Mouse (Mus musculus): ENCODE results near the gene Prkcq. TPM values are rescaled to one million over a fixed set of nuclear protein-coding genes. Genes with fewer than 3 reads are reported as not detected.
A peak's percentile ranks its signal among the peaks of the same experiment; 100 is the strongest.

The Prkcq gene
- polyA plus RNA-seq, 1 experiment from 2014 or later: 9.4 TPM

- H3K36me3 ChIP-seq: no peaks in the 10 kb centered on the region
- no peak for ATAC-seq (ENCODE audit: low read depth)
- H3K9me3 ChIP-seq: no peaks in the 10 kb centered on the region
- H3K27me3 ChIP-seq: no peaks in the 10 kb centered on the region
- WGBS: 65% methylated on average over 5 of the region's 5 CpGs
- H3K9ac ChIP-seq: no peak overlapping the region
- H3K4me3 ChIP-seq: no peak overlapping the region
- H3K27ac ChIP-seq (replicated peaks): no peak overlapping the region
- peaks cover 9% of the 10 kb centered on the region; the same call in 1 of the 2 replicates for H3K4me1 ChIP-seq (replicated peaks)
- H3K4me2 ChIP-seq: no peak overlapping the region
These were observed 94.4 kb downstream of the Prkcq start for GRCm38 (mm10) chr2:11266294-11266693.

- Histone ChIP-seq H3K9ac (no peak overlapping the region), H3K36me3 (no peaks in the 10 kb centered on the region), H3K4me1 (replicated peaks) (no peaks in the 10 kb centered on the region), H3K27me3 (peaks cover 3% of the 10 kb centered on the region; the same call in 1 of the 2 replicates), H3K9me3 (no peaks in the 10 kb centered on the region), H3K27ac (replicated peaks) (no peak overlapping the region), H3K4me2 (no peak overlapping the region), H3K4me3 (no peak overlapping the region)
- no peak for ATAC-seq (ENCODE audit: low read depth)
- 82% methylated on average over 7 of the region's 7 CpGs for WGBS
These were observed 107.1 kb downstream of the Prkcq start for GRCm38 (mm10) chr2:11278965-11279364.

- Histone ChIP-seq H3K27me3 (no peaks in the 10 kb centered on the region), H3K4me3 (no peak overlapping the region), H3K4me1 (replicated peaks) (no peaks in the 10 kb centered on the region), H3K9me3 (no peaks in the 10 kb centered on the region), H3K27ac (replicated peaks) (no peak overlapping the region), H3K36me3 (no peaks in the 10 kb centered on the region), H3K9ac (no peak overlapping the region), H3K4me2 (no peak overlapping the region)
- no peak for ATAC-seq (ENCODE audit: low read depth)
- 79% methylated on average over 2 of the region's 2 CpGs for WGBS
These were observed 108.3 kb downstream of the Prkcq start for GRCm38 (mm10) chr2:11280247-11280646.

- H3K27me3 ChIP-seq: no peaks in the 10 kb centered on the region
- peaks cover 6% of the 10 kb centered on the region for H3K4me1 ChIP-seq (replicated peaks)
- H3K4me3 ChIP-seq: no peak overlapping the region
- H3K4me2 ChIP-seq: peak overlapping the region; percentile 9; the same call in 1 of the 2 replicates
- 73% methylated on average over 18 of the region's 18 CpGs for WGBS
- no peak overlapping the region for H3K9ac ChIP-seq
- H3K27ac ChIP-seq (replicated peaks): no peak overlapping the region
- ATAC-seq (ENCODE audit: low read depth): peak; percentile 85
- H3K9me3 ChIP-seq: no peaks in the 10 kb centered on the region
- H3K36me3 ChIP-seq: no peaks in the 10 kb centered on the region
These were observed 116.1 kb downstream of the Prkcq start for GRCm38 (mm10) chr2:11287834-11288530.

GRCm38 (mm10) chr2:11288531-11288846 lies 116.6 kb downstream of the Prkcq start:
- Histone ChIP-seq H3K36me3 (no peaks in the 10 kb centered on the region), H3K4me2 (peak overlapping the region; percentile 9; the same call in 1 of the 2 replicates), H3K27me3 (no peaks in the 10 kb centered on the region), H3K4me1 (replicated peaks) (peaks cover 6% of the 10 kb centered on the region), H3K4me3 (no peak overlapping the region), H3K27ac (replicated peaks) (no peak overlapping the region), H3K9me3 (no peaks in the 10 kb centered on the region), H3K9ac (no peak overlapping the region)
- WGBS: 6% methylated on average over 7 of the region's 7 CpGs
- ATAC-seq (ENCODE audit: low read depth): peak; percentile 92

- Histone ChIP-seq H3K4me2 (no peak overlapping the region), H3K27me3 (no peaks in the 10 kb centered on the region), H3K9me3 (no peaks in the 10 kb centered on the region), H3K4me3 (no peak overlapping the region), H3K4me1 (replicated peaks) (peaks cover 6% of the 10 kb centered on the region), H3K9ac (no peak overlapping the region), H3K27ac (replicated peaks) (no peak overlapping the region), H3K36me3 (no peaks in the 10 kb centered on the region)
- no peak for ATAC-seq (ENCODE audit: low read depth)
- WGBS: 89% methylated on average over 6 of the region's 6 CpGs
These were observed 119.0 kb downstream of the Prkcq start for GRCm38 (mm10) chr2:11290931-11291330.

GRCm38 (mm10) chr2:11291570-11292405 lies 119.9 kb downstream of the Prkcq start:
- Histone ChIP-seq H3K4me2 (no peak overlapping the region), H3K9me3 (no peaks in the 10 kb centered on the region), H3K9ac (no peak overlapping the region), H3K27me3 (no peaks in the 10 kb centered on the region), H3K4me3 (no peak overlapping the region), H3K4me1 (replicated peaks) (peaks cover 6% of the 10 kb centered on the region), H3K27ac (replicated peaks) (no peak overlapping the region), H3K36me3 (no peaks in the 10 kb centered on the region)
- no peak for ATAC-seq (ENCODE audit: low read depth)
- 81% methylated on average over 9 of the region's 9 CpGs for WGBS

GRCm38 (mm10) chr2:11293144-11293543 lies 121.2 kb downstream of the Prkcq start:
- H3K4me3 ChIP-seq: no peak overlapping the region
- H3K36me3 ChIP-seq: no peaks in the 10 kb centered on the region
- no peak for ATAC-seq (ENCODE audit: low read depth)
- no peaks in the 10 kb centered on the region for H3K27me3 ChIP-seq
- no peak overlapping the region for H3K9ac ChIP-seq
- 83% methylated on average over 13 of the region's 13 CpGs for WGBS
- H3K27ac ChIP-seq (replicated peaks): no peak overlapping the region
- no peaks in the 10 kb centered on the region for H3K9me3 ChIP-seq
- H3K4me1 ChIP-seq (replicated peaks): peaks cover 2% of the 10 kb centered on the region
- H3K4me2 ChIP-seq: no peak overlapping the region

- no peak overlapping the region for H3K27ac ChIP-seq (replicated peaks)
- H3K27me3 ChIP-seq: no peaks in the 10 kb centered on the region
- no peaks in the 10 kb centered on the region for H3K9me3 ChIP-seq
- WGBS: 81% methylated on average over 5 of the region's 5 CpGs
- H3K4me3 ChIP-seq: no peak overlapping the region
- H3K4me1 ChIP-seq (replicated peaks): no peaks in the 10 kb centered on the region
- H3K9ac ChIP-seq: no peak overlapping the region
- no peak for ATAC-seq (ENCODE audit: low read depth)
- no peaks in the 10 kb centered on the region for H3K36me3 ChIP-seq
- H3K4me2 ChIP-seq: no peak overlapping the region
These were observed 122.8 kb downstream of the Prkcq start for GRCm38 (mm10) chr2:11294643-11295191.

GRCm38 (mm10) chr2:11298811-11299210 lies 126.9 kb downstream of the Prkcq start:
- H3K27ac ChIP-seq (replicated peaks): no peak overlapping the region
- no peak overlapping the region for H3K9ac ChIP-seq
- no peak overlapping the region for H3K4me3 ChIP-seq
- no peaks in the 10 kb centered on the region for H3K9me3 ChIP-seq
- H3K4me1 ChIP-seq (replicated peaks): no peaks in the 10 kb centered on the region
- H3K36me3 ChIP-seq: no peaks in the 10 kb centered on the region
- no peak overlapping the region for H3K4me2 ChIP-seq
- 88% methylated on average over 7 of the region's 7 CpGs for WGBS
- H3K27me3 ChIP-seq: no peaks in the 10 kb centered on the region
- no peak for ATAC-seq (ENCODE audit: low read depth)

- Histone ChIP-seq H3K9ac (no peak overlapping the region), H3K9me3 (no peaks in the 10 kb centered on the region), H3K27me3 (no peaks in the 10 kb centered on the region), H3K36me3 (no peaks in the 10 kb centered on the region), H3K27ac (replicated peaks) (no peak overlapping the region), H3K4me1 (replicated peaks) (no peaks in the 10 kb centered on the region), H3K4me3 (no peak overlapping the region), H3K4me2 (no peak overlapping the region)
- WGBS: 64% methylated on average over 1 of the region's 1 CpGs
- ATAC-seq (ENCODE audit: low read depth): no peak
These were observed 127.5 kb downstream of the Prkcq start for GRCm38 (mm10) chr2:11299366-11299765.

- Histone ChIP-seq H3K27me3 (no peaks in the 10 kb centered on the region), H3K4me1 (replicated peaks) (no peaks in the 10 kb centered on the region), H3K36me3 (no peaks in the 10 kb centered on the region), H3K4me3 (no peak overlapping the region), H3K4me2 (no peak overlapping the region), H3K9me3 (no peaks in the 10 kb centered on the region), H3K9ac (no peak overlapping the region), H3K27ac (replicated peaks) (no peak overlapping the region)
- WGBS: 90% methylated on average over 6 of the region's 6 CpGs
- ATAC-seq (ENCODE audit: low read depth): no peak
These were observed 128.5 kb downstream of the Prkcq start for GRCm38 (mm10) chr2:11300362-11300761.
